Mouse (Mus musculus): ENCODE results near the gene Npvf. TPM values are rescaled to one million over a fixed set of nuclear protein-coding genes. Genes with fewer than 3 reads are reported as not detected.
A peak's percentile ranks its signal among the peaks of the same experiment; 100 is the strongest.

Gene Npvf
- total RNA-seq (2014; rRNA removed; ENCODE audit: low replicate concordance) (not detected in 2 replicates), polyA plus RNA-seq (2015; fragmentation: Nextera tagmentation; extraction: Ambion mirVana) (not detected in 2 replicates)

DNA sequence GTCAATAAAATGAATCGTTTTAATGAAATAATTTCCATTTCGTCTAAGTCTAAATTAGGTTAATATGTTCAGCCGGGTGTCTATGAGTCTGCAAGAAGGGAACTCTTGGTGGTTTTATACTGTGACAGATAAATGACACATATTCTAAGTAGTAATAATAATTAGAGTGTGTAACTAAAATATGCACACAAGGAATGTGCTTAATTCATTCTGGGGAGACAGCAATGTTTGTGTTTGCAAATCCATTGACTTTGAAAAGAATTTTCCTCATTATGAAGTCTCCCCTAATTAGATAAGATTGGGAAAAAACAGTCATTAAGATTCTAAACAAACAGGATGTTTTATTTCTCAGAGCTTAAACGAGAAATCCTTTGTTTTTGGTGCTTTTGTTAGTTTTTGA, at the start of gene Npvf:
Gene Npvf (minus strand): TSS at position 84 of the 400 bp plus-strand sequence.
- Histone ChIP-seq H3K27me3 (ENCODE audit: control insufficient read depth, insufficient read depth, low read length) (no peaks in the 10 kb centered on the region), H3K9me3 (replicated peaks; ENCODE audit: control insufficient read depth, low read length) (no peaks in the 10 kb centered on the region), H3K4me1 (ENCODE audit: control insufficient read depth, insufficient read depth) (no peaks in the 10 kb centered on the region), H3K9ac (replicated peaks; ENCODE audit: low read depth, low read length) (no peak within 1 kb of the TSS), H3K4me3 (ENCODE audit: low read depth, low read length) (no peak within 1 kb of the TSS), H3K4me2 (ENCODE audit: low read depth, low read length) (no peak within 1 kb of the TSS), H3K27ac (ENCODE audit: low read depth) (no peak within 1 kb of the TSS), H3K36me3 (replicated peaks; ENCODE audit: control insufficient read depth, insufficient read depth, low read length) (no peaks in the 10 kb centered on the region)
- ATAC-seq (ENCODE audit: insufficient read depth, low read depth) = no peak
- 69% methylated on average over 4 of the region's 4 CpGs for WGBS
- TF ChIP-seq EP300 (IDR thresholded peaks at IDR 0.05; ENCODE audit: low read depth) (no peak), CTCF (IDR thresholded peaks at IDR 0.05; ENCODE audit: low read depth) (no peak)
- DNase-seq (ENCODE audit: low spot score) = no peak

DNA sequence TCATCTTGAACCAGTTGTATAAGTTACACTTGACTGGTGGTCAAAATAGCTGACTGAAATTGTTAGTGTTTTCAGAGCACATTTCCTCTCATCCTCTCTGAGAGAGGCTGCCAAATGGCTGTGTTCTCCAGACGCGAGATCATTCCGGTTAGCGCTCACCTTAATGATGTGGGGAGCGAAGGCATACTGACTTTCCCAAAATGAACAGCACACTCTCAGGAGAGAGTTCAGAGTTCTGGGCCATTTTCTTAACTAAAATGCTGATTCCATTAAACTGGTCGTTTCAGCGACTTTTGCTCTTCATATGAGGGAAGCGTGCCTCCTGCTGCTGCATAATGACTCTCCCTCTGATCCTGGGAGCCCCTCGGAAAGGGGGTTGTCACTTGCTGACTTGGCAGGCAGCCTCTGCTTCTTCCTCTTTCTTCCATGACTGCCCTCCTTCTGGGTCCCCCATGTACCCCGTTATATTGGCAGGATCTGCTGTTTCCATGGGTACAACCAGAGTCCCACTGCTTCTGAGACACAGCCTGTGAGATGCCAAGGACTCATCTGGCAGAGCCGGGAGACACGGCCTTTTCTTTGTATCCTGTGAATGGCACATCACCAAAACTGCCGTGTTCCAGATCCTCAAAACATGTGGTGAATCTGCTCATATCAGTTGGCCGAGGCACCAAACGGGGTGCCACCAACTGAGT, 35.0 kb upstream of the Npvf start:
- no peak for TF ChIP-seq CTCF (IDR thresholded peaks at IDR 0.05; ENCODE audit: low read depth)
- no peak for TF ChIP-seq EP300 (IDR thresholded peaks at IDR 0.05; ENCODE audit: low read depth)
- Histone ChIP-seq H3K4me3 (ENCODE audit: low read depth, low read length) (no peak overlapping the region), H3K27me3 (ENCODE audit: control insufficient read depth, insufficient read depth, low read length) (no peaks in the 10 kb centered on the region), H3K27ac (ENCODE audit: low read depth) (no peak overlapping the region), H3K9me3 (replicated peaks; ENCODE audit: control insufficient read depth, low read length) (no peaks in the 10 kb centered on the region), H3K9ac (replicated peaks; ENCODE audit: low read depth, low read length) (no peak overlapping the region), H3K4me1 (ENCODE audit: control insufficient read depth, insufficient read depth) (0 out of 2 replicates have a peak, but pooled peaks cover 8% of the 10 kb centered on the region), H3K4me2 (ENCODE audit: low read depth, low read length) (no peak overlapping the region), H3K36me3 (replicated peaks; ENCODE audit: control insufficient read depth, insufficient read depth, low read length) (no peaks in the 10 kb centered on the region)
- ATAC-seq (ENCODE audit: insufficient read depth, low read depth) (no peak), DNase-seq (ENCODE audit: low spot score) (no peak)
- WGBS = 65% methylated on average over 15 of the region's 15 CpGs

DNA sequence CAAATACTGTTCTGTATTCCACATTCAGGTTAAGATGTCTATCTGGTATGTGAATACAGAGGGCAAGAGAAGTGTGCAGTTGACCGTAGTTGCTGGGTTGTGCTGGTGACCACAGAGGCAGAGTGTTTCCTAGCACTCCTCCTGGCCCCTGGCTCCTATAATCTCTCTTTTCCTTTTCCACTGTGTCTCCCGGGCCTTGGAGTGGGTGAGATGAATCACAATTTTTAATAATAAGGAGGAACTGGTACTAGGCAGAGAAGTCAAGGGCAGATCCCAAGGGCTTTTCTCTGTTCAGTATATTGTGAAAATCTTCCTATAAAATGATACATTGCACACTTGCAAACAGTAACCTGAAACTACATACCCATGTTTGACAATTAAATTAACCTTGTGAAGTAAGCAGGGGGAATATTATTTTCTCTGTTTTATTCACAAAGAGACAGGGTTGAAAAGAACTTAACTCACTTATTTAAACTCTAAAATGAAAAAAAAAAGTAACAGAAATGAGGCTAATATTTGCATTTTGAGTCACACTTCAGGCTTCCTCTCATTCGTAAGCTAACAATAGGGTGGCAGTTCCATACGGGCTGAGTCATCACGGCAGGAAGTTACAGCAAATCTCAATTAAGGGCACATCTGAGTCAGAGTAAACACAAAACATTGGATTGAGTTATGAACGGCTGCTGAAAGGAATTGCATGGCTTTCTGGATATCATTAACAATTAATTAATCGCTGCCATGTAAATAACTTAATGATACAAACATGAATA, 30.6 kb upstream of the Npvf start:
- H3K9ac ChIP-seq (replicated peaks; ENCODE audit: low read depth, low read length) = no peak overlapping the region
- no peaks in the 10 kb centered on the region for H3K9me3 ChIP-seq (replicated peaks; ENCODE audit: control insufficient read depth, low read length)
- peak; percentile 46 for DNase-seq (ENCODE audit: low spot score)
- H3K27ac ChIP-seq (ENCODE audit: low read depth) = peak overlapping the region; percentile 59
- H3K4me3 ChIP-seq (ENCODE audit: low read depth, low read length) = no peak overlapping the region
- ATAC-seq (ENCODE audit: insufficient read depth, low read depth) = no peak; the same call in 1 of the 2 replicates
- 45% methylated on average over 7 of the region's 7 CpGs for WGBS
- no peak overlapping the region for H3K4me2 ChIP-seq (ENCODE audit: low read depth, low read length)
- TF ChIP-seq EP300 (IDR thresholded peaks at IDR 0.05; ENCODE audit: low read depth) (no peak), CTCF (IDR thresholded peaks at IDR 0.05; ENCODE audit: low read depth) (no peak)
- H3K27me3 ChIP-seq (ENCODE audit: control insufficient read depth, insufficient read depth, low read length) = no peaks in the 10 kb centered on the region
- 0 out of 2 replicates have a peak, but pooled peaks cover 16% of the 10 kb centered on the region for H3K4me1 ChIP-seq (ENCODE audit: control insufficient read depth, insufficient read depth)
- H3K36me3 ChIP-seq (replicated peaks; ENCODE audit: control insufficient read depth, insufficient read depth, low read length) = no peaks in the 10 kb centered on the region

DNA sequence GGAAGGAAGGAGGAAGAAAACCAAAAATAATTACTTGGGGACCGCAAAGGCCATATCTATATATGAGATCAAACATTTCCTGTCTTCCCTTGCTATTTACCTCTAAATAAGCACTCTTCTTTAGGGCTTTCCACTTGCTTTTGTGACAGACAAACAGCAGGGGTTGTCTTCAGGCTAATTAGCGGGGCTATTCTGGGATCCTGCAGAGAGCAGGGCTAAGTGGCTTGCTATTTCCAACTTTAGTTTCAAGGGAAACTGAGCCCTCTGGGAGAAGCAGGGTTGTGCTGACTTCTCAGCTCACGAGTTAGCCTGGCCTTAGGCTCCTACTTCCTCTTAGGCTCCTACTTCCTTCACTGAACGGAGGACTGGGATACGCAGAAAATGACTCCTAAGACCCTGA, 27.3 kb upstream of the Npvf start:
- 27% methylated on average over 5 of the region's 5 CpGs for WGBS
- H3K4me2 ChIP-seq (ENCODE audit: low read depth, low read length) = no peak overlapping the region
- no peaks in the 10 kb centered on the region for H3K27me3 ChIP-seq (ENCODE audit: control insufficient read depth, insufficient read depth, low read length)
- H3K27ac ChIP-seq (ENCODE audit: low read depth) = no peak overlapping the region
- no peaks in the 10 kb centered on the region for H3K9me3 ChIP-seq (replicated peaks; ENCODE audit: control insufficient read depth, low read length)
- no peak for TF ChIP-seq CTCF (IDR thresholded peaks at IDR 0.05; ENCODE audit: low read depth)
- no peaks in the 10 kb centered on the region for H3K36me3 ChIP-seq (replicated peaks; ENCODE audit: control insufficient read depth, insufficient read depth, low read length)
- no peak for DNase-seq (ENCODE audit: low spot score)
- no peak for ATAC-seq (ENCODE audit: insufficient read depth, low read depth)
- 0 out of 2 replicates have a peak, but pooled peaks cover 16% of the 10 kb centered on the region for H3K4me1 ChIP-seq (ENCODE audit: control insufficient read depth, insufficient read depth)
- H3K4me3 ChIP-seq (ENCODE audit: low read depth, low read length) = no peak overlapping the region
- no peak overlapping the region for H3K9ac ChIP-seq (replicated peaks; ENCODE audit: low read depth, low read length)

DNA sequence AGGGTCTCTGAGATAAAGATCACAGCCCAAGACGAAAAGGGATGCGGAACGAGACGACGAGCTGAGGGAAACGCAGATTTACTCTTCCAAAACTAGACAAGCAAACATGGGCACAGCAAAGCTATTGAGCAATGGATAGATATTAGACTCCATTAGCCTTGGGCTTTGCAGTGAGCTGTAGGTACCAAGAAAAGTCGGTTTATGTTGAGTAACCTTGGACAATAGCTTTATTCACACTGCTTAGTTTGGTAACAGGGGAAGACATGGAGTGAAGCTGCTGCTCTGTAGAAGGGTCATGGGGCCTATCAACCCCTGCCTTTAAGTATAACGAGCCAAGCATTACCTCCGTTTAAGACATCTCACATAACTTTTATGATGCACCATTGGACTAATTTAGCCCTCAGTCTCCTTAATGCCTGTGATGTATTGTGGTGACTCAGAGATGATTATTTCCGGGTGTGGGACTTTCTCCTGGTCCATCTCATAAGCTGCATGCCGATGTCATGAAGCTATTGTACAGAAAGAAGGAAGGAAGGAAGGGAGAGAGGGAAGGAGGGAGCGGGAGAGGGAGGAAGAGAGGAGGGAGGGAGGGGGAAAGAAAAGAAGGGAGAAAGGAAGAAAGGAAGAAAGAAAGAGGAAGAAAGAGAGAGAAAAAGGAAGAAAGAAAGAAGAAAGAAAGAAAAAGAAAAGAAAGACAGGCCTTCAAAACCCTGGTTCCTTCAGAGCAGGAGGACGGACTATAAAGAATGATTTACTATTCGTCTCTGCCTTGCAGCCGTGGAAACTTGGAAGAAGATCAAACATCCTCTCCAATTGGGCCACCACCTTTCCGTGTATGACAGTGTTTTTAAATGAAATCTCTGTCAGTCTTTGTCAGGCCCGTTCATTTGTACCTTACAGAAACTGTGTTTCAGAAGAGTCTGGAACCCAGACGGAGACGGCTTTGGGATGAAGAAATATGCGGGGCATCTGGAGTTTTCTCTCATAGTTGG, 26.3 kb upstream of the Npvf start:
- Histone ChIP-seq H3K9ac (replicated peaks; ENCODE audit: low read depth, low read length) (no peak overlapping the region), H3K9me3 (replicated peaks; ENCODE audit: control insufficient read depth, low read length) (no peaks in the 10 kb centered on the region), H3K36me3 (replicated peaks; ENCODE audit: control insufficient read depth, insufficient read depth, low read length) (no peaks in the 10 kb centered on the region), H3K27me3 (ENCODE audit: control insufficient read depth, insufficient read depth, low read length) (no peaks in the 10 kb centered on the region), H3K27ac (ENCODE audit: low read depth) (no peak overlapping the region), H3K4me3 (ENCODE audit: low read depth, low read length) (no peak overlapping the region), H3K4me2 (ENCODE audit: low read depth, low read length) (no peak overlapping the region), H3K4me1 (ENCODE audit: control insufficient read depth, insufficient read depth) (0 out of 2 replicates have a peak, but pooled peaks cover 16% of the 10 kb centered on the region)
- 60% methylated on average over 20 of the region's 20 CpGs for WGBS
- DNase-seq (ENCODE audit: low spot score) (peak; percentile 20), ATAC-seq (ENCODE audit: insufficient read depth, low read depth) (no peak)
- TF ChIP-seq CTCF (IDR thresholded peaks at IDR 0.05; ENCODE audit: low read depth) = no peak
- TF ChIP-seq EP300 (IDR thresholded peaks at IDR 0.05; ENCODE audit: low read depth) = no peak

Data from heart, postnatal 0 days (tissue).